Mouse (Mus musculus) thymus, adult 2 months (tissue): ENCODE data around the gene Zfhx3. TPM values are rescaled to one million over a fixed set of nuclear protein-coding genes. Genes with fewer than 3 reads are reported as not detected.

ENCODE experiments used
- DNase-seq: peaks from one replicate; pipeline ENCODE4 v3.0.0; 2021
- H3K27ac ChIP-seq: fragments of 200-500 bp; 2 replicates; pipeline ENCODE4 v1.5.1; 2012; ENCODE audit warnings: low read length, control low read depth; ENCODE audit not compliant: control insufficient read depth, insufficient read depth
- H3K27me3 ChIP-seq: fragments of 200-500 bp; 2 replicates; pipeline ENCODE4 v1.6.1; 2012; ENCODE audit warnings: mild to moderate bottlenecking, low read length, moderate library complexity, mixed read lengths; ENCODE audit not compliant: control insufficient read depth, insufficient read depth
- H3K36me3 ChIP-seq: fragments of 200-500 bp; 2 replicates; pipeline ENCODE4 v1.6.1; 2012; ENCODE audit warnings: mild to moderate bottlenecking, low read length, moderate library complexity; ENCODE audit not compliant: control insufficient read depth, insufficient read depth
- H3K4me1 ChIP-seq: fragments of 200-500 bp; replicated peaks from 2 replicates; pipeline ENCODE4 v1.6.1; 2012; ENCODE audit warnings: low read length; ENCODE audit not compliant: control insufficient read depth, insufficient read depth
- H3K4me3 ChIP-seq: fragments of 200-500 bp; 2 replicates; pipeline ENCODE4 v1.5.1; 2012; ENCODE audit warnings: mild to moderate bottlenecking, low read length, control low read depth, moderate library complexity; ENCODE audit not compliant: control insufficient read depth, insufficient read depth
- CTCF ChIP-seq: fragments of 200-500 bp; IDR thresholded peaks from 2 replicates; pipeline ENCODE4 v1.5.1; 2012; ENCODE audit warnings: mild to moderate bottlenecking, control low read depth, low read length, moderate library complexity, borderline replicate concordance; ENCODE audit not compliant: control insufficient read depth, poor library complexity, insufficient read depth; ENCODE audit errors: extremely low read depth
- POLR2A ChIP-seq: fragments of 200-500 bp; IDR thresholded peaks from 2 replicates; pipeline ENCODE4 v1.6.1; 2012; ENCODE audit warnings: mild to moderate bottlenecking, low read length, control low read depth, moderate library complexity; ENCODE audit not compliant: control insufficient read depth, poor library complexity, insufficient read depth; ENCODE audit errors: extremely low read depth
- WGBS: fragments of 180-500 bp; shearing (Covaris S2); methylation state at CpG from one replicate; pipeline ENCODE4 v1.1.7; 2018; 5-methylcytosine and 5-hydroxymethylcytosine counted together
- polyA plus RNA-seq: library from polyadenylated mRNA; depleted of rRNA; stranded (reverse); fragments of >200 nt; gene quantifications from 2 replicates; pipeline ENCODE4 v1.2.3, GENCODE M21; 2012

Zfhx3 gene
- polyA plus RNA-seq, 1 experiment: 1.1 TPM

GRCm38 (mm10) chr8:108027561-108028025 is 85.1 kb downstream of the Zfhx3 start:
- TF ChIP-seq POLR2A (no peak), CTCF (no peak)
- Histone ChIP-seq H3K4me3 (no peak overlapping the region), H3K4me1 (no peaks in the 10 kb centered on the region), H3K27me3 (no peaks in the 10 kb centered on the region), H3K36me3 (no peaks in the 10 kb centered on the region), H3K27ac (no peak overlapping the region)
- no peak for DNase-seq
- WGBS: 68% methylated on average over 20 of the region's 20 CpGs

GRCm38 (mm10) chr8:108028440-108028839 is 86.0 kb downstream of the Zfhx3 start:
- H3K27me3 ChIP-seq: no peaks in the 10 kb centered on the region
- no peak overlapping the region for H3K27ac ChIP-seq
- DNase-seq: no peak
- H3K4me1 ChIP-seq: no peaks in the 10 kb centered on the region
- no peak overlapping the region for H3K4me3 ChIP-seq
- H3K36me3 ChIP-seq: no peaks in the 10 kb centered on the region
- TF ChIP-seq CTCF (no peak), POLR2A (no peak)
- 85% methylated on average over 8 of the region's 8 CpGs for WGBS

GRCm38 (mm10) chr8:108031159-108031558 is 88.7 kb downstream of the Zfhx3 start:
- Histone ChIP-seq H3K36me3 (no peaks in the 10 kb centered on the region), H3K27ac (no peak overlapping the region), H3K4me3 (no peak overlapping the region), H3K4me1 (no peaks in the 10 kb centered on the region), H3K27me3 (no peaks in the 10 kb centered on the region)
- TF ChIP-seq CTCF (no peak), POLR2A (no peak)
- WGBS: 79% methylated on average over 3 of the region's 3 CpGs
- DNase-seq: no peak

GRCm38 (mm10) chr8:108034070-108034469 is 91.6 kb downstream of the Zfhx3 start:
- TF ChIP-seq CTCF: no peak
- no peak for TF ChIP-seq POLR2A

GRCm38 (mm10) chr8:108034726-108035125 is 92.3 kb downstream of the Zfhx3 start:
- DNase-seq: no peak
- no peak for TF ChIP-seq POLR2A
- TF ChIP-seq CTCF: no peak
- Histone ChIP-seq H3K27me3 (no peaks in the 10 kb centered on the region), H3K27ac (no peak overlapping the region), H3K4me1 (no peaks in the 10 kb centered on the region), H3K36me3 (no peaks in the 10 kb centered on the region), H3K4me3 (no peak overlapping the region)
- 85% methylated on average over 6 of the region's 6 CpGs for WGBS

More at GRCm38 (mm10) chr8:108034070-108034469, 91.6 kb downstream of the Zfhx3 start:
- H3K4me1 ChIP-seq: no peaks in the 10 kb centered on the region
- H3K27me3 ChIP-seq: no peaks in the 10 kb centered on the region
- WGBS: 87% methylated on average over 3 of the region's 3 CpGs
- no peaks in the 10 kb centered on the region for H3K36me3 ChIP-seq
- H3K4me3 ChIP-seq: no peak overlapping the region
- no peak overlapping the region for H3K27ac ChIP-seq
- DNase-seq: no peak

GRCm38 (mm10) chr8:108043618-108044017 is 101.2 kb downstream of the Zfhx3 start:
- no peak for TF ChIP-seq CTCF
- TF ChIP-seq POLR2A: no peak
- WGBS: 32% methylated on average over 4 of the region's 4 CpGs
- DNase-seq: no peak
- no peaks in the 10 kb centered on the region for H3K4me1 ChIP-seq
- H3K36me3 ChIP-seq: no peaks in the 10 kb centered on the region
- no peaks in the 10 kb centered on the region; the same call in 1 of the 2 replicates for H3K27me3 ChIP-seq
- no peak overlapping the region for H3K27ac ChIP-seq
- no peak overlapping the region for H3K4me3 ChIP-seq

- 71% methylated on average over 3 of the region's 3 CpGs for WGBS
- H3K27me3 ChIP-seq: no peaks in the 10 kb centered on the region; the same call in 1 of the 2 replicates
- no peak overlapping the region for H3K4me3 ChIP-seq
- no peaks in the 10 kb centered on the region for H3K4me1 ChIP-seq
- no peak for DNase-seq
- H3K27ac ChIP-seq: no peak overlapping the region
- TF ChIP-seq CTCF (no peak), POLR2A (no peak)
- H3K36me3 ChIP-seq: no peaks in the 10 kb centered on the region
These were observed 101.7 kb downstream of the Zfhx3 start for GRCm38 (mm10) chr8:108044185-108044584.
